Mouse (Mus musculus): ENCODE measurements around the gene Gtf2a2. TPM values are rescaled to one million over a fixed set of nuclear protein-coding genes. Genes with fewer than 3 reads are reported as not detected.
"Not testable (repeated sequence)": the region's sequence is repeated elsewhere in the genome, so short reads cannot be mapped to it uniquely, and the experiment has no call there.

Gtf2a2 gene
- total RNA-seq, 4 experiments from 2014 or later: 50.6 to 58.9 (median 53.5) TPM

GRCm38 (mm10) chr9:70018879-70019278 is 6.5 kb downstream of the Gtf2a2 start:
- DNase-seq (ENCODE audit: low spot score): no peak

DNA sequence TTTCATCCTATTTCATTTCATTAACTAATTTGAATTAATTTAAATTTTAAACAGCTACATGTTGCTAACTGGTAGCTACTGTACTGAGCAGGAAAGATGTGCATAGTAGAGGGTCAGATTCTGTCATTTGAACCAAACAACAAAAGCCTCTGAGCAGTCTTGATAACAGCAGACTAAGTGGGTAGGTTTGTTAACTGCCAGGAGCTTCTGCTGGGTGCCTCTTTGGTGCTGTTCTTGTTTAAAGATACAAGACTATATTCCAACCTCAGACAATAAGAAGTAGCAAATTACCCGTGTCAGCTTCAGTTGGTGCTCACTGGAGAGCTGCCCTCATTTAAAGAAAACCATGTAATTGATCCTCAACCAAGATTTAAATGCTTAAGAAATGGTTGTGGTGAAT is 9.3 kb downstream of the Gtf2a2 start:
- DNase-seq (ENCODE audit: low spot score): no peak

DNA sequence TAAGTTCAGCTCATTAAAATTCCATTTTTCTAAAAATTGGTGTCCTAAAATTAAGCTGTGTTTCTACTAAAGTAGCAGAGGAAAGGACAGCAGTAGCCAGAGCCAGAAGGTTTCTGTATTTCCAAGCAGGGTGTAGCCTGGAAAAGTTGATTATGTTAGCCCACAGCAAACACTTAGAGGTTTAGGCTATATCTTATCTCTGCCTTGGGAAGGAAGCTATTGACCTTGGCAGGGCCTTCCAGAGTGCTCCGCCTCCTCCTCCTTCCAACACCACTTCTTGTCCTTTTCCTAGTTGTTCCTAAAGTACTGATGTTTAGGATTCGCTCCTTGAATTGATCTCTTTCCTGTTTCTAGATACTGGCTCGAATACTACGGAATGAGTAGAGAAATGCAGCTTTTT is 9.7 kb downstream of the Gtf2a2 start:
- DNase-seq (ENCODE audit: low spot score): peak; percentile 54

DNA sequence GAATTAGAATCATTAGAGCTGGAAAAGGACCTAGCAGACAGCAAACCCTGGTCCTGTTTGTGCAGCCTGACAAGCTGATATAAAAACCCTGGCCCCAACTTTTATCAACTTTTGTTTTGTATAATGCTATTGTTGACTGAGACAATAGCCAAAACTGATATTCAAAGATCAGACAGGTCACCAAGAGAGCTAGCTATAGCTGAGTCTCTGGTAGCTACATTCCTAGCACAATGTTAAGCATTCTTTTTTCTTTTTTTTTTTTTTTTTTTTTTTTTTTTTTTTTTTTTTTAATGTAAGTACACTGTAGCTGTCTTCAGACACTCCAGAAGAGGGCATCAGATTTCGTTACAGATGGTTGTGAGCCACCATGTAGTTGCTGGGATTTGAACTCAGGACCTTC is 11.3 kb downstream of the Gtf2a2 start:
- not testable (repeated sequence) for DNase-seq (ENCODE audit: low spot score)

DNA sequence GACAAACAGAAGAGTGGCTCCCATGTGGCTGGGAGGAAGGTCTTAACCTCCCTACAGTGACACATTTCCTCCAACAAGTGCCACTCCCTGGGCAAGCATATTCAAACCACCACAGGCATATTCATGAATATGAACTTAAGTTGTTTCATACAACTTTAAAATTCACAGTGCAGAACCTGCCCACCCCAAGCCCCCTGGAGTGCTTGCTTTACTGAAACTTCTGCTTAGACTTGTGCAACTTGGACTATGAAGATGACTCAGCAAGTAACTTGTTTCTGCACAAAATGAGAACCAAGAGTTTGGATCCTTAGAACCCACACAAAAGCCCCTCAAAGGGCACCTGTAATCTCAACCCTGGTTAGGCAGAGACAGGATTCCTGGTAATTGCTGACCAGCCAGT is 12.3 kb downstream of the Gtf2a2 start:
- DNase-seq (ENCODE audit: low spot score): no peak

DNA sequence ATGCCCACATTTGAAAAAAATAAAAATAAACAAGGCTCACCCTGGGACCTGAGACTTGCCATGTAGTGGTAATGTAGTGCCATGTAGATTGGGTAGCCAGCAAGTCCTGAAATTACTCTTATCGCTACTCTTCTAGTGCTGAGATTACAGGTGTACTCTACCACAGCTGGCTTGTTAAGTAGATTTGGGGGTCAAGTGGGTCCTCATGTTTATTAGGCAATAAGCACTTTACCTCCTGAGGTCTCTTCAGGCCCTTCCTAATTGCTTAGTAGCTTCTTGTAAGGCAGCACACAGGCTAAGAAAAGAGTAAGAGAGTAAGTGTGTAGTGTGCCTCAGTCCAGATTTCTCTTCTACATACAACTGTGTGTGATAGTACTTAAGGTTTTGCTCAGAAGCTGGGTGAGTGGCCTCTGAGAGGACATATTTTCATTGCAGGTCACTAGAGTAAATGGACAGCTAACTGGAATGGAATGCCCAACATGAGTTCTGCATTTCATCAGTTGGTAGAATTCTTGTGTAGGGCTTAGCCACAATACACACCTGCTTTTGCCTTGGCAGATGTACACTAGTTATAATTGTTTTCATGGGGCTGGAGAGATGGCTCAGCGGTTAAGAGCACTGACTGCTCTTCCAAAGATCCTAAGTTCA is 13.1 kb downstream of the Gtf2a2 start:
- no peak for DNase-seq (ENCODE audit: low spot score)

DNA sequence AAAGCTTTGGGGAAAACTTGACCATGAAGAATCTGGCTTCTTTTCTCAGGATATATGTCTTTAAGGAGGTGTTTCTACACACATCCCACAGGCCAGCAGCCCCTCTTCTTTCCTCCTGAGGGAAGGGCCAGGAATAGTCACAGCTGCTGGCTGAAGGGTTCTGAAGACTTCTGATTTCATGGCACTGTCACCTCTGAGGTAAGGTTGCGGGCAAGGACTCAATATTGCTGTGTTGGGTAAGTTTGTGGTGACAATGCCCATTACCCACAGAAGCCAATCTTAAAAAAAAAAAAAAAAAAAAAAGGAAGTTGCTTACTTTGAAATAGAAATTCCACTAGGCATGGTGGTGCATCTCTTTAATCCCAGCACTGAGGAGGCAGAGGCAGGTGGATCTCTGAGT is 19.8 kb downstream of the Gtf2a2 start:
- no peak for DNase-seq (ENCODE audit: low spot score)

GRCm38 (mm10) chr9:70033056-70033455 is 20.7 kb downstream of the Gtf2a2 start:
- no peak for DNase-seq (ENCODE audit: low spot score)

DNA sequence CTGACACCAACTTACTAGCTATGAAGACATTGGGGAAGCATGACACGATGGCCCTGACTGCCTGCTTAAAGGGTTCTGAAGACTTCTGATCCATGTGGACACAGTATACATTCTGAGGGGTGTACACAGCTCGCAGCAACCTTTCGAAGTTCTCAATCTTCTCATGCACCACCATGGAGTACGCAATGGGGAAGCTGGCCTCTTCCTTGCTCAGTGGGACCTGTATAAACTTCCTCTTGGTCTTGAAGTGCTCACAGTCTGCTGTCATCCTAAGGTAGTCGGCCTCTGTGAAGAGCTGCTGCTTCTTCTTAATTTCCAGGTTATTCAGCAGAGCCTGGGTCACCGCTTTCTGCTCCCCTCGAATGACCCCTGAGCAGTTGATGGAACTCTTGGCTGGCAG is 22.4 kb downstream of the Gtf2a2 start:
- no peak for DNase-seq (ENCODE audit: low spot score)

DNA sequence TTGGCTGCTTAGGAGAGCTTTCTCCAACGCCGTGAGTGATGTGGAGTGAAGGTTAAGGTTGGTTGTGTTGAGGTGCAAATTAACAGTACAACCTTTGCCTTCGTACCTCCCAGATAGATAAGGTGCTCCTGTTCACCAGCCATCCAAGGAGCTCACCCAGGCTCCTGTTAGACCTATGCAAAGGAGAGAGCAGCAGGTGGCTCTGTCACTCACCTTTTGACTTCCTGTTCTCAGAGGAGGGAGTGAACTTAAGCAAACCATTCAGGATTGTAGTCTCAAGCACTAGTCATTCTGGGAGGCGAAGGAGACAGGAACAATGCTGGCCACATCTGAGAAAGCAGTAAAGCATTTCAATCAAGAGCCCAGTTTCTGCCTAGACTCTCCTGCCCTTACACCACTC is 24.3 kb downstream of the Gtf2a2 start:
- no peak for DNase-seq (ENCODE audit: low spot score)

DNA sequence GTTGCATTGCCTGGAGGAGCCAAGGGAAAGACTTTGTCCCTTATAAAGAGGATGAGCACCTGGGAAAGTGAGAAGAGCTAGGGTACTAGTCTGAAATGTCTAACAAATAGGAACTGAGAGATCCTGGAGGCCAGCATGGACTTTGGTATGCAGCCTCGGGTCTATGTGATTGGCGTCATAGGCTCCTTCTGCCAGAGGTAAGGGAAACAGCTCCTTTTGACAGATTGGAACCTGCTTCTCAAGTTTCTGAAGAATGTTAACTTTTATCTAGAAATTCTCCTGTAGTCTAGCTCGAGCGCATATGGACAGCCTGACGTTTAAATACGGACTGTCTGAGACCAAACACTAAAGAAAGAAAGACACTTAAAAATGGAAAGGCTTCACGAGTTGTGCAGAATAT is 25.6 kb downstream of the Gtf2a2 start, which contains the start of gene Gcnt3:
Gene Gcnt3, minus strand, starts transcription at position 101 of the 400 bp plus-strand sequence.
- DNase-seq (ENCODE audit: low spot score): no peak

GRCm38 (mm10) chr9:70039597-70040385 is 27.4 kb downstream of the Gtf2a2 start:
- no peak for DNase-seq (ENCODE audit: low spot score)

- DNase-seq (ENCODE audit: low spot score): no peak
These were observed 28.2 kb downstream of the Gtf2a2 start for GRCm38 (mm10) chr9:70040570-70040969.

DNA sequence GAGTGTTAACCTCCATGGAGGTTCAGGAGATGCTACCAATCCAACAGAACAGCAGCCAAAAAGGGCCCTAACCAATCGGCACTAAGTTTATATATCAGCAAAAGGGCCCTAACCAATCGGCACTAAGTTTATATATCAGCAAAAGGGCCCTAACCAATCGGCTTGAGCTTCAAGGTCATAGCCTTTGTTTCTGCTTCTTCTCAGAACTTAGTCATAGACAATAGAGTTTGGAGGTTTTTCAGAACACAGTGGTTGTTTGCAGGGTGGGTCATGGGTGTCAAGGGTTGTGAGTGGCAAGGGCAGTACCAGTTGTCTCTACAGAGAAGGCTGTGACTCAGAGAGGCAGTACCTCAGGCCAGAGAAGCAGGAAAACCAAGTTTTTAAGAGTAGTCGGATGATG is 29.8 kb downstream of the Gtf2a2 start:
- DNase-seq (ENCODE audit: low spot score): no peak

DNA sequence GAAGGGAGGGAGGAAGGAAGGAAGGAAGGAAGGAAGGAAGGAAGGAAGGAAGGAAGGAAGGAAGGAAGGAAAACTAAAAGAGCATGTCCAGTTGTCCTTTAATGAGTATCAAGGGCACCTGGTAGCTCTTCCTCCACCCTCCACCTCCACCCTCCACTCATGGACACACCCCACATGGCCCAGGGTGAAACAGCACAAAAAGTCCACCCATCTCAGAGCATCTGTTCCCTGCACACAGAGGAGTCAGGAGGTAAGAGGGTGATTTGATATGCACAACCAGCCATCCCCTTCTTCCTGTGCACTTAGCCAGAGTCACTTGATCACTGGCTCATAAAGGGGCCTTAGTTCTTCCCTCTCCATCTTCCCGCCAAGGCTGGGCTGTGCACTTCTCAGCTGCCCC is 30.6 kb downstream of the Gtf2a2 start:
- DNase-seq (ENCODE audit: low spot score): no peak

DNA sequence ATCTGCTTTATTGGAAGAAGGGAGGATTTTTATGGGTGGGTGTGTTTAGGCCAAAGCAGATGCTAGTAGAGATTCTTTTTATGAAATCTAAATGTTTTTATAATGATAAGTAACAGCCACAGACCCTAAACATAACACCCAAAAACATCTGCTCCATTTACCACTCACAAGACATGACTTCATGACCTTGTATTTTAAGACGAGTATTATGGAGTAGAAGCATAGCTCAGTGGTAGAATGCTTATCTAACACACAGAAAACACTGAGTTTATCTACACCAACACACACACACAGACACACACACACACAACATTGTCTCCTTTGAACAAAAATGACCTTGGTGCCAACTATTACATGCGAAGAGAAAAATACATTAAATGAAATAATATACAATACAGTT is 32.5 kb downstream of the Gtf2a2 start:
- DNase-seq (ENCODE audit: low spot score): no peak

DNA sequence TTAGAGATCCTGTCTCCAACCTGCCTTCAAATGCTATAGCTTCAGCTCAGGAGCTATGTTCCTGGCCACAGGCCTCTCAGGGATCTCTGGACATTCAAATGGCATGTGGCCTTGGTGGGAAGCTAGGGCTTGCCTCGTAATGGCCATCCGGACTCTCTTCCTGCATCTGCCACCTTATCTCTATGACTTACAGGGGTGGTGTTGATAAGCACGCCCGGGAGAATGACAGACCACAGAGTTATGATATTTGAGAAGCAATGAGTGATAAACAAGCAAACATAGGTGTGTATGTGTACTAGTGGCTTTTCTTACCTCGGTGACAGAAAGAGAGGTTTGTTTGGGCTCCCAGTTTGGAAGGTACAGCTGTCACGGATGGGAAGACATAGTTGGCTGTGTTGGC is 33.9 kb downstream of the Gtf2a2 start:
- DNase-seq (ENCODE audit: low spot score): no peak

DNA sequence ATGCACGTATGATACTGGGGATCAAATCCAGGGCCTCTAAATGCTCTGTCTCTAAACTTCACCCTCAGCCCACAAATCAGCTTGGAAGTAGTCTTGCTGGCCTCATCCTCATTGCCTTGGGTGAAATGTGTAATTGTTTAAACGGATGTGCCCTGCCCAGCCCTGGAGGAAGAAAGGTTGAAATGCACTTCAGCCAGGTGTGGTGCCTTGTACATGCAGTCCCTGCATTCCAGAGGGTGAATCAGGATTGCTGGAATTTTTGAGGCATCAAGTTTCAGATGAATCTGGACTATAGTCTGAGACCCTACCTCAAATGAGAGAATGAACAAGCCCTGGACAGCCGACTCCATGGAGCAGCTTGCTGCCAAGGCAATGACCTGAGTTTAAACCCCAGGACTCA is 35.5 kb downstream of the Gtf2a2 start:
- DNase-seq (ENCODE audit: low spot score): no peak

GRCm38 (mm10) chr9:70048280-70048679 is 35.9 kb downstream of the Gtf2a2 start:
- DNase-seq (ENCODE audit: low spot score): no peak

DNA sequence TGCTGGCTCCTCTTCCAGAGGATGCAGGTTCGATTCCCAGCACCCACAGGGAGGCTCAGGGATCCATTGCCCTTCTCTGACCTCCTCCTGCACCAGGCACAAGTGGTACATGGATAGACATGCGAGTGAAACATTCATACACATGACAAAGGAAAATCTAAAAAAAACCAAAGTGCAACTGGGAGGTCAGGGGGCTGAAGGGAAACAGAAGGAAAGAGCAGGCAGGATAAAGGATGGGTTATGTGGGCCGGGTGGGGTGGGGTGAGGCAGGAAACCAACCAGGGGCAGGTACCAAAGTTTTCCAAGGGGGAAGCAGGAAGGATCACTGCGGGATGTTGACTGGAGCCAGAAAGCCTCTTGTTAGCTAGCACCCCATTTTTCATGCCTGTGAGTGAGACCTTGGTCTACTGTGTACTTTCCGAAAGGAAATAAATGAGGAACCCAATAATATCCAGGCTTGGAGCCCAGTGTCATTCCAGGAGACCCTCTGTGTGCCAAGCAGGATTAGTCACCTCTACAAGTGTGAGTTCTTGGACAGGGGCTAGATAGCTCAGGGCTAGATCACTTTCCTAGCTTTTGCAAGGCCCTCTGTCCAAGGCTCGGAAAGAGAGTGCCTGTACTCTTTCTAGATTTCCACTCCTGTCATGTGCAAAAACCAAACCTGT is 36.5 kb downstream of the Gtf2a2 start:
- DNase-seq (ENCODE audit: low spot score): peak; percentile 63

DNA sequence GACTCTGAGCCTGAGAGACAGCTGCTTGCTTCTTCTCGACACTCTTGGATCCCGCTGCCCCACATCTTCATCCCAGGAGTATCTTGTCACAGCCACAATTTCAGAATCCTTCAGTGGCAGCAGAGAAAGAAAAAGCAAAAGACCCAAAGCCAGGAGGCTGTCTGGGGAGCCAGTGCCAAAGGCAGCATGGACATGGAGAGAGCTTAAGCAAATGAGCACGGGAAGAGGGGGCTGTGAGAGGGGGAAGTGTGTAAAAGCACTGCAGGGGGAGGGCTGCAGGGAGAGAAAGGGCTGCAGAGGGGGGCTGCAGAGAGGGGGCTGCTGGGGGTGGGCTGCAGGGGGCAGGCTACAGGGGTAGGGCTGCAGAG is 37.0 kb downstream of the Gtf2a2 start:
- no peak for DNase-seq (ENCODE audit: low spot score)

- DNase-seq (ENCODE audit: low spot score): no peak
These were observed 37.5 kb downstream of the Gtf2a2 start for GRCm38 (mm10) chr9:70049839-70050238.

GRCm38 (mm10) chr9:70052730-70053129 is 40.4 kb downstream of the Gtf2a2 start:
- no peak for DNase-seq (ENCODE audit: low spot score)

All from heart, adult 8-10 months (tissue).